Mouse (Mus musculus) fibroblast of lung, adult 2 months (primary cell): Measurements from ENCODE around the gene Nrxn1.

Experiments used
- DNase-seq: peaks from one replicate; pipeline ENCODE4 v3.0.0-alpha.2; 2011; ENCODE audit warnings: low read depth

Gene Nrxn1

GRCm38 (mm10) chr17:90962904-90963531 lies 129.9 kb downstream of the Nrxn1 start:
- peak; percentile 1 for DNase-seq

GRCm38 (mm10) chr17:90955221-90955620 lies 137.7 kb downstream of the Nrxn1 start:
- DNase-seq = no peak

GRCm38 (mm10) chr17:90934929-90935328 lies 157.9 kb downstream of the Nrxn1 start:
- DNase-seq = no peak

GRCm38 (mm10) chr17:90913320-90913719 lies 179.6 kb downstream of the Nrxn1 start:
- DNase-seq = no peak

GRCm38 (mm10) chr17:90912746-90913145 lies 180.1 kb downstream of the Nrxn1 start:
- no peak for DNase-seq

- no peak for DNase-seq
Observed at GRCm38 (mm10) chr17:90912341-90912740, 180.5 kb downstream of the Nrxn1 start.

GRCm38 (mm10) chr17:90906118-90907093 lies 186.5 kb downstream of the Nrxn1 start:
- DNase-seq = no peak

- DNase-seq = no peak
Observed at GRCm38 (mm10) chr17:90905143-90905542, 187.7 kb downstream of the Nrxn1 start.

GRCm38 (mm10) chr17:90892327-90893259 lies 200.3 kb downstream of the Nrxn1 start:
- DNase-seq = no peak

GRCm38 (mm10) chr17:90891711-90892110 lies 201.2 kb downstream of the Nrxn1 start:
- no peak for DNase-seq

- no peak for DNase-seq
Observed at GRCm38 (mm10) chr17:90857225-90857624, 235.6 kb downstream of the Nrxn1 start.

GRCm38 (mm10) chr17:90843876-90844275 lies 249.0 kb downstream of the Nrxn1 start:
- no peak for DNase-seq

- DNase-seq = no peak
Observed at GRCm38 (mm10) chr17:90843072-90843611, 249.7 kb downstream of the Nrxn1 start.

- DNase-seq = no peak
Observed at GRCm38 (mm10) chr17:90837022-90837414, 255.9 kb downstream of the Nrxn1 start.

GRCm38 (mm10) chr17:90836154-90837021 lies 256.5 kb downstream of the Nrxn1 start:
- DNase-seq = no peak

GRCm38 (mm10) chr17:90818340-90818739 lies 274.5 kb downstream of the Nrxn1 start:
- no peak for DNase-seq

- no peak for DNase-seq
Observed at GRCm38 (mm10) chr17:90817898-90818297, 275.0 kb downstream of the Nrxn1 start.

GRCm38 (mm10) chr17:90815306-90815705 lies 277.6 kb downstream of the Nrxn1 start:
- no peak for DNase-seq

- peak; percentile 37 for DNase-seq
Observed at GRCm38 (mm10) chr17:90813760-90814159, 279.1 kb downstream of the Nrxn1 start.

GRCm38 (mm10) chr17:90812485-90812884 lies 280.4 kb downstream of the Nrxn1 start:
- DNase-seq = no peak
